Mouse (Mus musculus) urinary bladder, adult 2 months (tissue): Measurements from ENCODE around the gene Ly6g6c. TPM values are rescaled to one million over a fixed set of nuclear protein-coding genes. Genes with fewer than 3 reads are reported as not detected.
A peak's percentile ranks its signal among the peaks of the same experiment; 100 is the strongest.
"Not testable (repeated sequence)": the region's sequence is repeated elsewhere in the genome, so short reads cannot be mapped to it uniquely, and the experiment has no call there.

Source experiments
- DNase-seq: peaks from one replicate; pipeline ENCODE4 v3.0.0; 2022; ENCODE audit warnings: low spot score
- polyA plus RNA-seq: library from polyadenylated mRNA; depleted of rRNA; stranded (reverse); fragments of >200 nt; gene quantifications from 2 replicates; pipeline ENCODE4 v1.2.3, GENCODE M21; 2012

Ly6g6c gene
- polyA plus RNA-seq, 1 experiment = 0.26 TPM

- no peak for DNase-seq
Observed at GRCm38 (mm10) chr17:35031272-35031671, 33.9 kb upstream of the Ly6g6c start.

GRCm38 (mm10) chr17:35031880-35032279 is 33.3 kb upstream of the Ly6g6c start:
- DNase-seq = no peak

GRCm38 (mm10) chr17:35032323-35032870 is 32.8 kb upstream of the Ly6g6c start:
- DNase-seq = no peak

- not testable (repeated sequence) for DNase-seq
Observed at GRCm38 (mm10) chr17:35033703-35034102, 31.5 kb upstream of the Ly6g6c start.

- DNase-seq = no peak
Observed at GRCm38 (mm10) chr17:35034896-35035295, 30.3 kb upstream of the Ly6g6c start.

DNA sequence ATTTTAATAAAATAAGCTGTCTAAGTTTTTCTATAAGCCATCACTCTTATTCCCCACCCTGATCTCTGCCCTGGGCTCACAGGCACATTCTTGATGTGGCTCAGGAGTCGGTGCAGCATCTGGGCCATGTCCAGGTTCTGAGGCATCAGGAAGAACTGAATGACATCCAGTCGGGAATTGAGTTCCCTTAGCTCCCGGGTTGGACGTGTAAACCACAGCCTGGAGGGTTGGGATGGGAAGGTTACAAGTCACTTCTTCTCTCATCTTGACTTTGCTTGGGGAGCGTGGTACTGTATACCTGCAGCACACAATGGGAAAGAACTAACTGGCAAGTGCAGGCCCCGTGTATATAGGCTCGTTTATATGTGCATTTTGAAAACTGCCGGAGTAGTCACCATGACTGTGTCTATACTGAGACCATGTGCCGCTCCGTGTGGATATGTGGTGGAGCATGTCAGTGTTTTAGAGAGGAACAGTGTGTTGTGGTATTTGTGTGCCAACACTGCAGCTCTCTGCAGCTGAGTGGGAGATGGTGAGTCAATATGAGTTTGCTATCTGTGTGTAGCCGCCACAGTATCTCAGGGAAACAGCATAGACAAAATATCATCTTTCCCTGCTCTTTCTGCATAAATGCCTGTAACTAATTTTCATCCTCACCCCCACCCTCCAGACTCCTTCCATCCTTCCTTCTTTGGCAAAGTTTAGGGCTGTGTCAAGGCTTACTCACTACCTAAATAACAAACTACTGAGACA is 25.9 kb upstream of the Ly6g6c start:
- DNase-seq = no peak

GRCm38 (mm10) chr17:35043794-35044193 is 21.4 kb upstream of the Ly6g6c start:
- no peak for DNase-seq

DNA sequence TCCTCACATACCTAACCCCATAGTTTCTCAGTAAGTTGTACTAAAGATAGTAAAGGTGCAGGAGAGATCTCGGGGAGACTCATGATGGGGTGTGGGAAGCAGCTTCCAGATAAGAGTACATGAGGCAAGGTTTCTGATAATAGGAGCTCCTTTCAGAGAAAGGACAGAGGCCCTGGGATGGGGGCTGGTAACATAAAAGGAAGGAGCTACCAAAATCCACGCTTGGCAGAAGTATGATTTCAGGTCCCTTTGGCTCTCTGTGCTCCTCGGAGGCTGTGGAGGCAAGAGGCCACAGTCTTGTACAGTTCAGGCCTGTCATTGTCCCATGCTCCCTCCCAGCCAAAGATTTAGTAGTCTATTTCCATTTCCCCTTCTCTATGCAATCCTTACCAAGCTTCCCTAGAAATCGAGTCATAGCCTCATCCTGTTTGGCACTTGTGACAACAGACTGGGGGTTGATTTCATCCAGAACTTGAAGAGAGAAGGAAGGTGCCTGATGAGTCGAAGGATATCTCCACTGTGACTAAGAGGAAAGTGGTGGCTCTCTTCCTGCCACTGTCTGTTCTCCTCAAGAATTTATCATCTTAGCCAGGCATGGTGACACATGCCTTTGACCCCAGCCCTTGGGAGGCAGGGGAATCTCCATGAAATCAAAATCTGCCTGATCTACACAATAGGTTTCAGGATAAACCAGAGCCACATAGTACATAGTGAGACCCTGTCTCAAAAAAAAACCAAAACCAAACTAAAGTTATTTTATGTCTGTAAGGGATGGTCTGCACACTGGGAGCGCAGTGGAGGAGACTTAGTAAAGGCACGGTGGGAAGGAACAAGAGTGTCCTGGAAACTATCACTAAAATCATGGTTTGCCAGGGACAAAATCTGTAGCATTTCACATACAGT is 20.0 kb upstream of the Ly6g6c start:
- no peak for DNase-seq

- DNase-seq = no peak
Observed at GRCm38 (mm10) chr17:35045807-35046680, 19.1 kb upstream of the Ly6g6c start.

DNA sequence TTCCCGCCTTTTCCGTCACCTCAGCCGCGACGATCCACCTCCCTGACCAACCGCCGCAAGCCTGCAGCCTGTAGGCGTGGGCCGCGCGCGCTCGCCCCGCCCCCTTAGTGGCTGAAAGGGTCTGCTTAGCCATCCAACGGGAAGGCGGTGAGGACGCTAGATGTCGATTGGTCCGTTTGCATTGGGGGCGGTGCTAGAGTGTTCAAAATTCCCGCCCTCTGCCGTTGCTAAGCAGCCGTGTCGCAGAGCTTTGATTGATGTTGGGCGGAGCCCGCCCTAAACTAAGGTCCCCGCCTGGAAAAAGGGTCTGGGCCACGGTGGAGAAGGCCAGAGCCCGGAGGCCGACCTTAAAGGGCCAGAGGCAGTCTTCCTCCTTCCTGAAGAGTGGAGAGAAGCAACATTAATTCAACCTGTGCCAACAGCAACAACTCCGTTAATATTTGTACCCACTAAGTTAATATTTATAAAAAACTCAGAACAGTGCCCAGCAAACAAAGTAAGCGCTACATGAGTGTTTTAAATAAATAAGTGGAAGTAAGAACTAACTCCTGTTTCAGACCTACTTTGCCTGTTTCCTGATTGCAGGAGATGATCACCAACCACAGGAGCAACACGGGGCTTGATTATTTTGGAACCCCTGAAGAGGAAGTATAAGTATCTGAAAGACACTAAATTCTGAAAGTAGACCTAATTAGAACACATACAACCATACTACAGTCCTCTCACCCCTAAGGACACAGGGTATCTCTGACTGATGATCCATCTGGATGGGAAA is 18.3 kb upstream of the Ly6g6c start, which contains the start of gene Msh5:
Msh5 (minus strand) TSS at position 65 of the 775 bp plus-strand sequence.
- DNase-seq = peak; percentile 79

DNA sequence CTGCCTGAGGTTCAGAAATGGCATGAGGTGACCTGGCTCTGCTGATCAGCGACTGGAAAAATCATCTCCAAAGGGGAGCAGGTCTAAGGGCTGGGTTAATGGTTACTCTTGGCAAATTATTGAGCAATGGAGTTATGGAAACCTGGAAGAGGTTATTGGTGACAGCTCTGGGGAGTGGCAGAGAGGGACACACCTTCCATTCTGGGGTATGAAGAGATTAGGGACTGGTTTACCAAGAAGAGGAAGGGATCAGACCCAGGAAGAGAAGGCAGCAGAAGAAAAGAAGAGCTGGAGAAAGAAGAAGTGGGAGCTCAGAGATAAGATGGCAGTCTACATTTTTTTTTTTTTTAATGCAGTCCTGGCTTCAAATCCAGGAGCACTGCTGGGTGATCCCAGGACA is 17.5 kb upstream of the Ly6g6c start:
- no peak for DNase-seq

DNA sequence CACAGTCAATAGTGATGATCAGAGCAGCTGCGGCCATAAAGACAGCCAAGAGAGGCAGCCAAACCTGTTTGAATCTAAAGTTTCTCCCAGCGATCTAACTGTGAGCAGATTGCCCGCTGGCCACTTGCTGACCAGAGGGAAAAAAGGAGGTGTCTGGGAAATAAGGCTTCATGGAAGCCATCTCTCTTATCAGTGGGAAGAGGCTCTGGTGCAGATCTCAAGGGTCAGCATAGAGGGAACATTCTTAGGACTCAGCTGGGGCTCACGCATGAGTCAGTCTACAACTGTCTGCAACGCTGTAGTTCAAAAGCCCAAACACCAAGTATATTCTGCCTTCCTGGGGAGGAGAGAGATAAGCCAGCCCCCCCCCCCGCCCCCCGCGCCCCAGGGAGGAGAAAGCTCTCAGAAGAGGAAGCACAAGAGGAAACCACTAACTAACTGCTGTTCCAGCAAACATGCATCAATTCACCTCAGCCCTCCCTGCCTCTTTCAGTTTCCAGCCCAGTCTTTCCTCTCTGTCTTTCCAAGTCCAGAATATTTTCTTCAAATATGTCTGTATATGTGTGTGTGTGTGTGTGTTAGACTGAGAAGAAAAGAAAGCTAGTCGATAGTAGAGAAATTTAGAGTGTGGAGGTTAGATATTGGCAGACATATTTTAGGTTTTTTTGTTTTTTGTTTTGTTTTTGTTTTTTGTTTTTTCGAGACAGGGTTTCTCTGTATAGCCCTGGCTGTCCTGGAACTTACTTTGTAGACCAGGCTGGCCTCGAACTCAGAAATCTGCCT is 16.8 kb upstream of the Ly6g6c start:
- DNase-seq = no peak

GRCm38 (mm10) chr17:35048932-35049440 is 16.2 kb upstream of the Ly6g6c start:
- DNase-seq = no peak

- DNase-seq = no peak
Observed at GRCm38 (mm10) chr17:35049561-35050016, 15.6 kb upstream of the Ly6g6c start, which contains the start of gene Clic1. Gene Clic1 (plus strand): TSS chr17:35049966.

GRCm38 (mm10) chr17:35050126-35050750 is 14.9 kb upstream of the Ly6g6c start:
- DNase-seq = peak; percentile 63

- DNase-seq = no peak
Observed at GRCm38 (mm10) chr17:35051156-35052086, 13.8 kb upstream of the Ly6g6c start.

DNA sequence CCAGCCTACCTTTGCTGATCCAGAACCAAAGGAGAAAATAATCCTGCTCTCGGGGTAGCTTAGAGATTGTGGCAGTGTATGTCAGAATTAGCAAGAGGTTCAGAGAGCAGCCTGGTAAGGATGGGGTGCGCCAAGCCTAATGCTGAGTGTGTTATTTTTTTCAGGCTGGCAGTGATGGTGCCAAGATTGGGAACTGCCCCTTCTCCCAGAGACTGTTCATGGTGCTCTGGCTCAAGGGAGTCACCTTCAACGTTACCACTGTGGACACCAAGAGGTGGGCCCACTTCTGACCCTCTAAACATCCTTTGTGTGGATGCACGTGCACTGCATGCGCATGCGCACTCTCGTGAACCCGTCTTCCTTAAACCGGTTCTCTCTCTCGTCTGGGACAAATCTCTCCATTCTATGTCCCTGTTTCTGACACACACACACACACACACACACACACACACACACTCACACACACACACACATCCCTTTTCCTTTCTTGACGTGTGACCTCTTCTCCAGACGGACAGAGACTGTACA is 12.9 kb upstream of the Ly6g6c start:
- no peak for DNase-seq
